Mouse (Mus musculus) testis, adult 2 months (tissue): Measurements from ENCODE around the gene Kcnh4. TPM values are rescaled to one million over a fixed set of nuclear protein-coding genes. Genes with fewer than 3 reads are reported as not detected.

Source experiments
- H3K27ac ChIP-seq: fragments of 200-500 bp; 2 replicates; pipeline ENCODE4 v1.5.1; 2012; ENCODE audit warnings: low read depth, low read length; ENCODE audit not compliant: control insufficient read depth, insufficient read depth
- H3K27me3 ChIP-seq: fragments of 200-500 bp; 2 replicates; pipeline ENCODE4 v1.6.1; 2012; ENCODE audit warnings: mild to moderate bottlenecking, low read length, moderate library complexity; ENCODE audit not compliant: control insufficient read depth, insufficient read depth
- H3K36me3 ChIP-seq: fragments of 200-500 bp; 2 replicates; pipeline ENCODE4 v1.6.1; 2012; ENCODE audit warnings: mild to moderate bottlenecking, low read length; ENCODE audit not compliant: control insufficient read depth, insufficient read depth
- H3K4me1 ChIP-seq: fragments of 200-500 bp; 2 replicates; pipeline ENCODE4 v1.6.1; 2012; ENCODE audit warnings: low read length; ENCODE audit not compliant: control insufficient read depth, insufficient read depth
- H3K4me3 ChIP-seq: fragments of 200-500 bp; 2 replicates; pipeline ENCODE4 v1.5.1; 2012; ENCODE audit warnings: low read depth, mild to moderate bottlenecking, low read length, moderate library complexity, mixed read lengths; ENCODE audit not compliant: control insufficient read depth
- CTCF ChIP-seq: fragments of 200-500 bp; IDR thresholded peaks from 2 replicates; pipeline ENCODE4 v1.5.1; 2012; ENCODE audit warnings: low read depth, mild to moderate bottlenecking, inconsistent platforms, low read length, moderate library complexity; ENCODE audit not compliant: control insufficient read depth, insufficient read depth, insufficient replicate concordance
- POLR2A ChIP-seq: fragments of 200-500 bp; IDR thresholded peaks from 2 replicates; pipeline ENCODE4 v1.6.1; 2012; ENCODE audit warnings: low read depth, mild to moderate bottlenecking, inconsistent platforms, low read length, moderate library complexity; ENCODE audit not compliant: control insufficient read depth
- polyA plus RNA-seq: library from polyadenylated mRNA; depleted of rRNA; stranded (reverse); fragments of >200 nt; gene quantifications from 2 replicates; pipeline ENCODE4 v1.2.3, GENCODE M21; 2012

The Kcnh4 gene
- polyA plus RNA-seq, 1 experiment, result 0.51 TPM

DNA sequence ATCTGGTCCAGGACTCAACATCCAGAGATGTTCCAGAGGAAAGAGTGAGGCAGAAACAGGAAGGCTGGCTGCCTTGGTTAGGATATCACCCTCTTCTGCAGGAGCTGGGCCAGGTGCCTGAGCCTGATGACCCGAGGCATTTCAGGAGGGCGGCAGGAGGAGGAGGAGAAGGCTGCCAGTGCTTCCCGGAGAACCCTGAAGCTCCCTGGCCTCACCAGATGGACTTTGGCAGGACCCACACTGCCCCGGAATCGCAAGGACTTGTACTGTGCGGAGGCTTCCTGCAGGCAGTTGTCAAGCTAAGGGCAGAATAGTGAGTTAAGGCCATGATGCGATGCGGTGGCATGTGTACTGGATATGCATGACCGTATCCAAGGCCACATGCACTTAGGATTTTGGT is 7.0 kb upstream of the Kcnh4 start:
- TF ChIP-seq CTCF (no peak), POLR2A (no peak)
- H3K27me3 ChIP-seq, result no peaks in the 10 kb centered on the region
- H3K27ac ChIP-seq, result no peak overlapping the region
- peaks cover 10% of the 10 kb centered on the region for H3K4me1 ChIP-seq
- no peaks in the 10 kb centered on the region for H3K36me3 ChIP-seq
- H3K4me3 ChIP-seq, result no peak overlapping the region

DNA sequence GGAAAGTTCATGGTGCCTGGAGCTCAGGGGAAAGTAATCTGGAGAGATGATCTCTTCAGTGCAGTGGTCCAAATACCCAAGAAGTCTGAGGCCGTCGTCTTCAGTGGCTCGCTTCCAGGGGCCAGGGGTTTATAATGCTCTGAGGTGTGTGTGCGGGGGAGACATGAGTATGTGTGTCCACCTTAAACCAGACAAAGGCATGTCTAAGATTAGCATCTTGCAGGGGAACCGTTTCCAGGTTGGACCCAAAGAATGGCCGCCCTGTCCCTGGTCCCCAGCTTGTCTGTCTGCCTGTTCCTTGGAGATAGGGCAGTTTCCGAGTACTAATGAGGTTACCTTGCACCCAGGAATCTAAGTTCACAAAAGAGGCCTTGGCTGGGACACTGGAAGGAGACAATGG is 3.1 kb upstream of the Kcnh4 start, which contains the start of gene Hcrt:
Gene Hcrt (minus strand): TSS at position 101 of the 400 bp plus-strand sequence.
- H3K27me3 ChIP-seq, result no peaks in the 10 kb centered on the region; the same call in 1 of the 2 replicates
- TF ChIP-seq POLR2A, result no peak
- no peak for TF ChIP-seq CTCF
- H3K4me3 ChIP-seq, result peak within 1 kb of the TSS; percentile 70
- H3K27ac ChIP-seq, result no peak within 1 kb of the TSS
- no peaks in the 10 kb centered on the region for H3K36me3 ChIP-seq
- H3K4me1 ChIP-seq, result peaks cover 21% of the 10 kb centered on the region

DNA sequence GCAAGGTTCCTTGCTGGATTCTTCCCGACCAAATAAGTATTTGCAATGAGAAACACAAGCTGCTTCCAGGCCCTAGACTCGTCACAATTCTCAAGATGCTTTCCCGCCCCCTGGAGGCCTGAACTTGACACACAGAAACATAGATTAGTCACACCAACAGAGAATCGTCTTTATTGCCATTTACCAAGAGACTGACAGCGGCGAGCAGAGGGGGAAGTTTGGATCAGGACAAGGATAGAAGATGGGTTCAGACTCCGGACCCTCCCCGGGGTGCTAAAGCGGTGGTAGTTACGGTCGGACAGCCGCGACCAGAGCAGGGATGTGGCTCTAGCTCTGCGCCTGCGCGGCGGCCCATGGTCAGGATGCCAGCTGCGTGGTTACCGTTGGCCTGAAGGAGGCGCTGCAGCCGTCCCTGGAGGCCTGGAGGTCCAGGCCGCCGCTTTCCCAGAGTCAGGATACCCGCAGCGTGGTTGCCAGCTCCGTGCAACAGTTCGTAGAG is 1.9 kb upstream of the Kcnh4 start:
- H3K36me3 ChIP-seq, result no peaks in the 10 kb centered on the region
- peaks cover 21% of the 10 kb centered on the region for H3K4me1 ChIP-seq
- H3K27ac ChIP-seq, result no peak overlapping the region
- no peaks in the 10 kb centered on the region; the same call in 1 of the 2 replicates for H3K27me3 ChIP-seq
- peak overlapping the region; percentile 70 for H3K4me3 ChIP-seq
- peak; percentile 46; the same call in 1 of the 2 replicates for TF ChIP-seq POLR2A
- peak; percentile 91 for TF ChIP-seq CTCF

- H3K36me3 ChIP-seq, result no peaks in the 10 kb centered on the region
- H3K27me3 ChIP-seq, result no peaks in the 10 kb centered on the region; the same call in 1 of the 2 replicates
- H3K4me1 ChIP-seq, result peaks cover 21% of the 10 kb centered on the region
- no peak for TF ChIP-seq POLR2A
- no peak for TF ChIP-seq CTCF
- H3K4me3 ChIP-seq, result peak overlapping the region; percentile 49
- no peak overlapping the region for H3K27ac ChIP-seq
These were observed 783 bp downstream of the Kcnh4 start for GRCm38 (mm10) chr11:100758707-100759610.

- Histone ChIP-seq H3K4me1 (peaks cover 19% of the 10 kb centered on the region), H3K27me3 (no peaks in the 10 kb centered on the region; the same call in 1 of the 2 replicates), H3K27ac (no peak overlapping the region), H3K4me3 (no peak overlapping the region), H3K36me3 (no peaks in the 10 kb centered on the region)
- no peak for TF ChIP-seq POLR2A
- no peak for TF ChIP-seq CTCF
These were observed 2.2 kb downstream of the Kcnh4 start for GRCm38 (mm10) chr11:100757566-100757965.

- H3K27ac ChIP-seq, result no peak overlapping the region
- no peaks in the 10 kb centered on the region for H3K36me3 ChIP-seq
- peaks cover 15% of the 10 kb centered on the region for H3K4me1 ChIP-seq
- TF ChIP-seq CTCF (no peak), POLR2A (no peak)
- H3K4me3 ChIP-seq, result no peak overlapping the region
- H3K27me3 ChIP-seq, result no peaks in the 10 kb centered on the region; the same call in 1 of the 2 replicates
These were observed 3.3 kb downstream of the Kcnh4 start for GRCm38 (mm10) chr11:100756476-100756875.

- no peak overlapping the region for H3K4me3 ChIP-seq
- no peak for TF ChIP-seq CTCF
- TF ChIP-seq POLR2A, result no peak
- no peak overlapping the region for H3K27ac ChIP-seq
- H3K36me3 ChIP-seq, result no peaks in the 10 kb centered on the region
- H3K4me1 ChIP-seq, result peaks cover 10% of the 10 kb centered on the region
- no peaks in the 10 kb centered on the region; the same call in 1 of the 2 replicates for H3K27me3 ChIP-seq
These were observed 5.1 kb downstream of the Kcnh4 start for GRCm38 (mm10) chr11:100754693-100755057.
